Mouse (Mus musculus) limb, embryonic 15.5 days (tissue): ENCODE results near the gene Serpina1f. TPM values are rescaled to one million over a fixed set of nuclear protein-coding genes. Genes with fewer than 3 reads are reported as not detected.
"Not testable (repeated sequence)": the region's sequence is repeated elsewhere in the genome, so short reads cannot be mapped to it uniquely, and the experiment has no call there.

Source experiments
- ATAC-seq: fragments of 200-750 bp; cut with Nextera tagmentation; 2 replicates; pipeline ENCODE4 v1.8.0; 2017; ENCODE audit warnings: low read depth, moderate TSS enrichment; ENCODE audit not compliant: insufficient number of reproducible peaks, low FRiP score, low TSS enrichment
- H3K27ac ChIP-seq: fragments of 300-500 bp; sonication (generic); 2 replicates; pipeline ENCODE4 v1.5.1; 2015; ENCODE audit warnings: moderate library complexity, mild to moderate bottlenecking, inconsistent platforms
- H3K27me3 ChIP-seq: fragments of 300-500 bp; sonication (generic); 2 replicates; pipeline ENCODE4 v1.6.1; 2015; ENCODE audit warnings: inconsistent platforms
- H3K36me3 ChIP-seq: fragments of 300-500 bp; sonication (generic); 2 replicates; pipeline ENCODE4 v1.6.1; 2015; ENCODE audit warnings: inconsistent platforms
- H3K4me1 ChIP-seq: fragments of 300-500 bp; sonication (generic); 2 replicates; pipeline ENCODE4 v1.6.1; 2015; ENCODE audit warnings: inconsistent platforms
- H3K4me2 ChIP-seq: fragments of 300-500 bp; sonication (generic); 2 replicates; pipeline ENCODE4 v1.6.1; 2015; ENCODE audit warnings: mild to moderate bottlenecking, inconsistent platforms
- H3K4me3 ChIP-seq: fragments of 300-500 bp; sonication (generic); 2 replicates; pipeline ENCODE4 v1.5.1; 2015; ENCODE audit warnings: mild to moderate bottlenecking, inconsistent platforms
- H3K9ac ChIP-seq: fragments of 300-500 bp; sonication (generic); 2 replicates; pipeline ENCODE4 v1.6.1; 2015; ENCODE audit warnings: inconsistent platforms
- H3K9me3 ChIP-seq: fragments of 300-500 bp; sonication (generic); 2 replicates; pipeline ENCODE4 v1.6.1; 2016; ENCODE audit warnings: inconsistent platforms
- WGBS: fragments of 180-500 bp; shearing (Covaris S2); methylation state at CpG from one replicate; pipeline ENCODE4 v1.1.7; 2015; 5-methylcytosine and 5-hydroxymethylcytosine counted together
- polyA plus RNA-seq: library from polyadenylated mRNA; unstranded; fragments of >200 nt; fragmentation: Nextera tagmentation; extraction: Ambion mirVana; gene quantifications from 2 replicates; pipeline ENCODE4 v1.2.1, GENCODE M21; 2015

The Serpina1f gene
- polyA plus RNA-seq, 1 experiment from 2014 or later = not detected

- no peaks in the 10 kb centered on the region for H3K9me3 ChIP-seq
- H3K4me3 ChIP-seq = no peak overlapping the region
- H3K4me1 ChIP-seq = no peaks in the 10 kb centered on the region
- no peaks in the 10 kb centered on the region for H3K27me3 ChIP-seq
- no peaks in the 10 kb centered on the region for H3K36me3 ChIP-seq
- WGBS = 38% methylated on average over 3 of the region's 3 CpGs
- H3K9ac ChIP-seq = no peak overlapping the region
- no peak overlapping the region for H3K4me2 ChIP-seq
- no peak overlapping the region for H3K27ac ChIP-seq
- ATAC-seq = no peak
These were observed 9.9 kb downstream of the Serpina1f start for GRCm38 (mm10) chr12:103685386-103685785.

DNA sequence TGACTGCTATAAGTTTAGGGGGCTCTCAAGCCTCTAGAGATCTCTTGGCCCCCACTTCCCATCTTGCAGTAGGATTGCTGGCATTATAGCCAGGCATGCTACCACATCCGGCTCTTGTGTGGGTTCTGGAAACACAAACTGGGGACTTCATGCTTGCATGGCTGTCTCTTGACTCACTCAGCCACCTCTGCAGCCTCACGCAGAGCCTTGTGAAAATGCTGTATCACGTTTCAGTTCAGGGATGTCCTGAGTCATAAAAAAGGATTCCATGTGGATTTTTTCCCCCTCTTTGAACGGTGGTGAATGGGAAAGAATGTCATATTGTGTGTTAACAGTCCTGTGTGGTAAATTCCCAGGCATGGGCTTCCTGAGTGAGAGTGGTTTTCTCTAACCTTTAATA lies 11.6 kb downstream of the Serpina1f start:
- ATAC-seq = no peak
- H3K9ac ChIP-seq = no peak overlapping the region
- no peak overlapping the region for H3K27ac ChIP-seq
- H3K27me3 ChIP-seq = no peaks in the 10 kb centered on the region
- no peak overlapping the region for H3K4me3 ChIP-seq
- H3K36me3 ChIP-seq = no peaks in the 10 kb centered on the region
- H3K4me2 ChIP-seq = no peak overlapping the region
- WGBS = 30% methylated on average over 4 of the region's 4 CpGs
- no peaks in the 10 kb centered on the region for H3K4me1 ChIP-seq
- no peaks in the 10 kb centered on the region for H3K9me3 ChIP-seq

DNA sequence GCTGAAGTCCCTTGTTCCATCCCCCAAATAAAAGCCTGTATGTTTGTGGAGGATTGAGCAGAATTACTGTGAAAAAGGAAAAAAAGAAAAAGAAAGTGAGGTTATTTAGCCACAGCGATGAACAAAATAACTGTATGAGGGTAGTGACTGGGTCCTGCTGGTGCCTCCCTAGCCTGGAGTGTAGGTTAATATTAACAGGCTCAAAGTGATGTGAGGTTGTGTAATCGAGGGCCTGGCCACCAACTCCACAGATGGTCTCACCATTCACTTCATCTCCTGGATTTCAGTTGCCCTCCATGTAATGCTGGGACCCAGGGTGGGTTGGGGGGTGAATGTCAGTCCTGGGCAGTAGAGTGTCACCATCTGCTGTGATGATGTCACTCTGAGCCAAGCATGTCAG lies 13.6 kb downstream of the Serpina1f start:
- no peak overlapping the region for H3K9ac ChIP-seq
- ATAC-seq = no peak
- H3K4me3 ChIP-seq = no peak overlapping the region
- 85% methylated on average over 2 of the region's 2 CpGs for WGBS
- H3K9me3 ChIP-seq = no peaks in the 10 kb centered on the region
- H3K27ac ChIP-seq = no peak overlapping the region
- no peaks in the 10 kb centered on the region for H3K27me3 ChIP-seq
- no peaks in the 10 kb centered on the region for H3K4me1 ChIP-seq
- H3K36me3 ChIP-seq = no peaks in the 10 kb centered on the region
- no peak overlapping the region for H3K4me2 ChIP-seq

DNA sequence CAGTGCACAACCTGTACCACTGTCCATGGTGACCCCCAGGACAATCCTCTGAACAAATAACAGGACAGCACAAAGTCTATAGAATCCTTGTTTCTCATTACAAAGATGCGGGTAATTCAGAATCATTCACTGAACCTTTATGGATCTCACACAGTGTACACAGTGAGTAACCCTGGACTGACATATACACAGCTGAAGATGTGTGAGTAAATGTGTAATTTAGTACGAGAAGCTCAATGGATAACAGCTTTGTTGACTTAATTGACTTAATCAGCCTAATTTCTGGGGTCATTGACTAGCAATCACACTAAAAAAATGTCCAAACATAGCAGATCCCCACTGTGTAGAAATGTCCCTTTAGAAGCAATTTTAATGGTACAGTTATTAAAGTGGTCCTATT lies 14.2 kb downstream of the Serpina1f start:
- no peak for ATAC-seq
- H3K9ac ChIP-seq = no peak overlapping the region
- H3K27me3 ChIP-seq = no peaks in the 10 kb centered on the region
- H3K4me2 ChIP-seq = no peak overlapping the region
- no peak overlapping the region for H3K27ac ChIP-seq
- no peaks in the 10 kb centered on the region for H3K36me3 ChIP-seq
- 78% methylated on average over 2 of the region's 2 CpGs for WGBS
- H3K4me1 ChIP-seq = no peaks in the 10 kb centered on the region
- no peak overlapping the region for H3K4me3 ChIP-seq
- H3K9me3 ChIP-seq = no peaks in the 10 kb centered on the region

DNA sequence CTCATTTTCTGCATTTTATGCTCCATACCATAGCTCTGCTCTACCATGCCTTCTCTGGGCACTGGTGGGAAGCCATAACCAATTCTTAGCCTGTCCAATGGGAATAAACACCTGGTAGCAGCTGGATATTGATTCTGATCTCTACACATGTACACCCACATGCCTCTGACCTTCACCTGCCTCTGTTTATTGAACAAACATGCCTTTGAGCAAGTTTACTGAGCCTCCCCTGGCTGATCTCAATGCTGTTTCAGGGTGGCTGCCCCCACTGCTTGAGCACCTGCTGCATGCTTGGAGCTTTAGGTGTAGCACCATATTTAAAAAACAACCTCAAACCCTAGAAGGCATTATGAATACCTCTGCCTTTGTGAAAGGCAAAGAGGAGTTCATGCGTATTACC lies 15.5 kb downstream of the Serpina1f start:
- H3K36me3 ChIP-seq, H3K27me3 ChIP-seq, H3K4me3 ChIP-seq, H3K27ac ChIP-seq, H3K9ac ChIP-seq, ATAC-seq, H3K4me1 ChIP-seq, H3K9me3 ChIP-seq, H3K4me2 ChIP-seq: not testable (repeated sequence)
- WGBS = 92% methylated on average over 1 of the region's 1 CpGs

- Histone ChIP-seq H3K4me2 (no peak within 1 kb of the TSS), H3K4me1 (no peaks in the 10 kb centered on the region), H3K27ac (no peak within 1 kb of the TSS), H3K9me3 (no peaks in the 10 kb centered on the region), H3K36me3 (no peaks in the 10 kb centered on the region), H3K27me3 (no peaks in the 10 kb centered on the region), H3K9ac (no peak within 1 kb of the TSS), H3K4me3 (no peak within 1 kb of the TSS)
- WGBS = 93% methylated on average over 1 of the region's 1 CpGs
- ATAC-seq = no peak
These were observed 19.3 kb downstream of the Serpina1f start, which contains the start of gene Serpina16 for GRCm38 (mm10) chr12:103676039-103676438. Gene Serpina16 (minus strand): TSS chr12:103676139.

DNA sequence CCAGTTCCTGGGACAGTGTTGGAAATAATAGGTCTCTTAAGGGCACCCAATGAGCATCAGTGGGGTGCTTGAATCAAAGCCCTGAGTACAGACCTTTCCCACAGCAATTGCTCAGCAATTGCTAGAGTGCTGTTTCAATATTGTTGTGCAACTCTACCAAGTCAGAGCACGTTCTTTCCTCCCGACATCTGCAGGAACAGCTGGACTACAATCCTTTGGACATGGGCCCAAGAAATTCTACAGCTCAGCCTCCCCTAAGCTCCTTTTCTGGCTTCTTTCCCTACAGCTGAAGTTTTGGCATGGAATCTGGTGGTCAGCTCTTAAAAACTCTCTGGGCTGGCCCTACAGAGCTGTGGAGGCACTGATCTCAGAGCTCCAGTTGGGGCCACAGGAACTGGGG lies 22.1 kb downstream of the Serpina1f start:
- H3K4me3 ChIP-seq = no peak overlapping the region
- no peaks in the 10 kb centered on the region for H3K27me3 ChIP-seq
- no peaks in the 10 kb centered on the region for H3K9me3 ChIP-seq
- no peaks in the 10 kb centered on the region for H3K36me3 ChIP-seq
- H3K4me2 ChIP-seq = no peak overlapping the region
- no peak overlapping the region for H3K27ac ChIP-seq
- 47% methylated on average over 2 of the region's 2 CpGs for WGBS
- no peaks in the 10 kb centered on the region for H3K4me1 ChIP-seq
- H3K9ac ChIP-seq = no peak overlapping the region
- ATAC-seq = no peak

GRCm38 (mm10) chr12:103671483-103671882 lies 23.8 kb downstream of the Serpina1f start:
- ATAC-seq = no peak

DNA sequence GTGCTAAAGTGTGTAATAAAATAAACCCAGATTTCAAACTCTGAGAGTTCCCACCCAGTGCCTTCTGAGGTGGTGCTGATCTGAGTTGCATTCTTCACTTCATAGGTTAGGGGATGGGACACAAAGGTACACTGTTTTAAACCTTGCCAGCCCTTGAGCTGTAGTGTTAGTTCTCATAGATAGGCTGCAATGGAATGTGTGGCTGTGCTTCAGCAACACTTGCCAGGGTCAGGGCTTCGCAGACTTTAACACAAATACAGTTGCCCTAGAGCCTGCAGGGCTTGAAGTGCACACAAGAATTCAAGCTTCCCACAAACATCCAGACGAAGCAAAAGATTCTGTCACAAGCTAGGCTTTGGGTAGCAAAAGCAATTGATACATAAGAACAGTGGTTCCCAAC lies 24.4 kb downstream of the Serpina1f start:
- no peaks in the 10 kb centered on the region for H3K4me1 ChIP-seq
- H3K9me3 ChIP-seq = no peaks in the 10 kb centered on the region
- no peaks in the 10 kb centered on the region for H3K36me3 ChIP-seq
- no peak overlapping the region for H3K4me3 ChIP-seq
- no peak for ATAC-seq
- H3K4me2 ChIP-seq = no peak overlapping the region
- no peaks in the 10 kb centered on the region for H3K27me3 ChIP-seq
- H3K27ac ChIP-seq = no peak overlapping the region
- H3K9ac ChIP-seq = no peak overlapping the region
- 62% methylated on average over 2 of the region's 2 CpGs for WGBS

More at GRCm38 (mm10) chr12:103671483-103671882, 23.8 kb downstream of the Serpina1f start:
- no peaks in the 10 kb centered on the region for H3K4me1 ChIP-seq
- H3K4me3 ChIP-seq = no peak overlapping the region
- WGBS = 82% methylated on average over 3 of the region's 3 CpGs
- H3K4me2 ChIP-seq = no peak overlapping the region
- H3K27ac ChIP-seq = no peak overlapping the region
- H3K36me3 ChIP-seq = no peaks in the 10 kb centered on the region
- no peaks in the 10 kb centered on the region for H3K27me3 ChIP-seq
- no peaks in the 10 kb centered on the region for H3K9me3 ChIP-seq
- no peak overlapping the region for H3K9ac ChIP-seq

GRCm38 (mm10) chr12:103670344-103670743 lies 25.0 kb downstream of the Serpina1f start:
- Histone ChIP-seq H3K9me3 (no peaks in the 10 kb centered on the region), H3K4me3 (no peak overlapping the region), H3K9ac (no peak overlapping the region), H3K4me2 (no peak overlapping the region), H3K27ac (no peak overlapping the region), H3K27me3 (no peaks in the 10 kb centered on the region), H3K4me1 (no peaks in the 10 kb centered on the region), H3K36me3 (no peaks in the 10 kb centered on the region)
- no peak for ATAC-seq
- 75% methylated on average over 5 of the region's 5 CpGs for WGBS

DNA sequence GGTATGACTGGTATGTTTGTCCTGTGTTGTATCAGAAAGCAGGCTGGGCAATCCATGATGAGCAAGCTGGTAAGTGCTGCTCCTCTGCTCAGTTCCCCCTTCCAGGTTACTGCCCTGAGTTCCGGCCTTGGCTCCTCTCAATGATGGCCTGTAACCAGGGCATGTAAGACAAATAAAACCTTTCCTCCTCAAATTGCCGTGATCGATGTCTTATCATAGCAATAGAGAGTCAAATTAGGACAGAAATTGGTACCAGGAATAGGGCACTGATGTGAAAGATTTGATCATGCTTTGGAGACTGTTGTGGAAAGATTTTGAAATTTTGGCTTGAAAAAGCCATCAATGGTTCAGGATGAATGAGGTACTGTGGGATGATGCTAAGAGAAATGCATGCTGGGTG lies 30.0 kb downstream of the Serpina1f start:
- Histone ChIP-seq H3K27ac (no peak overlapping the region), H3K4me2 (no peak overlapping the region), H3K9ac (no peak overlapping the region), H3K27me3 (no peaks in the 10 kb centered on the region), H3K4me3 (no peak overlapping the region), H3K36me3 (no peaks in the 10 kb centered on the region), H3K9me3 (no peaks in the 10 kb centered on the region), H3K4me1 (no peaks in the 10 kb centered on the region)
- ATAC-seq = no peak
- 83% methylated on average over 3 of the region's 3 CpGs for WGBS

DNA sequence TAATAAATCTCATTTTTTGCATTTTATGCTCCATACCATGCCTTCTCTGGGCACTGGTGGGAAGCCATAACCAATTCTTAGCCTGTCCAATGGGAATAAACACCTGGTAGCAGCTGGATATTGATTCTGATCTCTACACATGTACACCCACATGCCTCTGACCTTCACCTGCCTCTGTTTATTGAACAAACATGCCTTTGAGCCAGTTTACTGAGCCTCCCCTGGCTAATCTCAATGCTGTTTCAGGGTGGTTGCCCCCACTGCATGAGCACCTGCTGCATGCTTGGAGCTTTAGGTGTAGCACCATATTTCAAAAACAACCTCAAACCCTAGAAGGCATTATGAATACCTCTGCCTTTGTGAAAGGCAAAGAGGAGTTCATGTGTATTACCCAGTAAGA lies 33.3 kb downstream of the Serpina1f start:
- H3K4me2 ChIP-seq, H3K36me3 ChIP-seq, H3K4me3 ChIP-seq, H3K4me1 ChIP-seq, H3K9me3 ChIP-seq, H3K27me3 ChIP-seq, H3K9ac ChIP-seq, H3K27ac ChIP-seq, ATAC-seq: not testable (repeated sequence)

GRCm38 (mm10) chr12:103660076-103660475 lies 35.3 kb downstream of the Serpina1f start:
- H3K9ac ChIP-seq = no peak overlapping the region
- H3K36me3 ChIP-seq = no peaks in the 10 kb centered on the region
- no peak overlapping the region for H3K4me3 ChIP-seq
- ATAC-seq = no peak
- H3K27me3 ChIP-seq = no peaks in the 10 kb centered on the region
- 82% methylated on average over 5 of the region's 5 CpGs for WGBS
- H3K9me3 ChIP-seq = no peaks in the 10 kb centered on the region
- no peak overlapping the region for H3K4me2 ChIP-seq
- no peak overlapping the region for H3K27ac ChIP-seq
- no peaks in the 10 kb centered on the region for H3K4me1 ChIP-seq
